Mouse (Mus musculus): Measurements from ENCODE around the gene Nusap1. TPM values are rescaled to one million over a fixed set of nuclear protein-coding genes. Genes with fewer than 3 reads are reported as not detected.

Gene Nusap1
- 0.79 TPM for polyA plus RNA-seq (2014; fragmentation: Illumina TruSeq; extraction: RNeasy Lipid Tissue Mini Kit (QIAGEN cat#74804); ENCODE audit: insufficient read depth, low read depth, low replicate concordance)

DNA sequence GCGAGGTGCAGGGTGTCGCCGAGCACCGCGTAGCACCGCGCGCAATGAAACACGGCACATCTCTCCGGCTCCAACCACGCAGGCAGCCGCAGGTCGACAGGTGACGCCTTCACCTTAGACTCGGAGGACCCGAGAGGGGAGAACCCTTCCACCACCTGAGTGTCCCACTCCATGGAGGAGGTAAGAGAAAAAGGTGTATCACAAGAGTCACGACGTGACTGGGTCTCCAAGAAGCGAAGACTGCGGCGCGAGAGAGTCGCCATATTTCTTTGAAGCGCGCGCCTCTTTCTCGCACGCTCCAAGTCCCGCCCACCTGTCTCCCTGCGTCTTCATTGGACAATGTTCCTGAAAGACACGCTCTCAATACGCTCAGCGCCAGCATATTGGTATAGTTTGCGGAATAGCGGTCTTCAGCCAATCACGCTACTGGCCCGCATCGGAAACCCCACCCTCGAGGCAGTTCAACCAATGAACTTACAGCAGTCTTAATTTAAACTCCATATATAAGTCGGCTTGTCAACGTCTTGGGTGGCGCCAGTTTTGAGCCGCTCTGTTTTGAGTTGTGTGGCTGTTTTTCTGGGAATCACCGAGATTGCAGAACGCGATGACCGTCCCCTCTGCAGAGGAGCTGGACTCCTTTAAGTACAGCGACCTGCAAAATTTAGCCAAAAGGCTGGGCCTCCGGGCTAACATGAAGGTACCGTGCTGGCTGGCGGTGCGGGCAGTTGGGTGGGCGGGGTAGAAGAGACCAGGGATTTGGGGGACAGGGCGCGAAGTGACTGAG, at the start of gene Nusap1, which contains the start of gene Oip5:
TSS of gene Nusap1 (plus strand) at position 100 of the 784 bp plus-strand sequence.
TSS of gene Oip5 (minus strand) at position 271 of the 784 bp plus-strand sequence.

GRCm38 (mm10) chr2:119662220-119663182, 44.4 kb downstream of the Nusap1 start, which contains the start of gene Ndufaf1:
Gene Ndufaf1 (minus strand): TSS chr2:119662827.

DNA sequence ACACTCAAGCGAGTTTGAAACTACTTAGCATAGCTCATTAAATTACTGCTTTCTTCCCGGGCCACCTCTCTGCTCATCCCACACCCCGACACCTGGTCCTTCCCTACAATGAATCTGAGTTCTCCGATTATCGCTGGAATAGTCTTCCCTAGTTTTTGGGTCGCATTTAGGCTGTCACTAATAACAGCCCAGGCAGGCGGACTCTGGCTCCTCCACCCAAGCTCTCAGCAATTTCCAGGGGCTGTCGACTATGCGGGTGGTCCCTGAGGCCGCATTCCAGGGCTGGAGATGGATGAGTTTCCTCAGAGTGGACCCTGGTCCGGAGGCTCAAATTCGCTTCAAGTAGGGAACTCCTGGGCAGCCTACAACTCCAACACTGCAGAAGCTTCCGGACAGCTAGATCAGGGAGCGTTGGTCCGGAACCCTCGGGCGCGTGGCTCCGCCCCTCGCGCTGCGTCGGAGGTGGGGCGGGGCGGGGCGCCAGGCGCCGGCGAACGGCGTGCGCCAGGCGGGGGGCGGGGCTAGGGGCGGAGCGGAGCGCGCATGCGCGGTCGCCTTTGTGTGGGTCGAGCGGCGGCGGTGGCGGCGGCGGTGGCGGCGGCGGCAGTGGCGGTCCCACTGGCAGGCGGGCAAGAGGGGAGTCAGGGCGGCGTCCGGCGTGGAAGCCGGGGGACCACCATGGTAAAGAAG, 56.6 kb downstream of the Nusap1 start, which contains the start of gene Rtf1:
TSS of gene Rtf1 (plus strand) at position 544 of the 690 bp plus-strand sequence.

Other genes starting within 250 kb of the Nusap1 start
- gene Ino80, start 140.6 kb upstream of the Nusap1 start, polyA plus RNA-seq (2014; fragmentation: Illumina TruSeq; extraction: RNeasy Lipid Tissue Mini Kit (QIAGEN cat#74804); ENCODE audit: insufficient read depth, low read depth, low replicate concordance): 5.4 TPM
- gene Exd1, start 70.7 kb upstream of the Nusap1 start, polyA plus RNA-seq (2014; fragmentation: Illumina TruSeq; extraction: RNeasy Lipid Tissue Mini Kit (QIAGEN cat#74804); ENCODE audit: insufficient read depth, low read depth, low replicate concordance): 0.22 TPM
- 84.6 TPM for gene Chp1, start 70.6 kb upstream of the Nusap1 start, polyA plus RNA-seq (2014; fragmentation: Illumina TruSeq; extraction: RNeasy Lipid Tissue Mini Kit (QIAGEN cat#74804); ENCODE audit: insufficient read depth, low read depth, low replicate concordance)
- gene Oip5, start 171 bp downstream of the Nusap1 start, polyA plus RNA-seq (2014; fragmentation: Illumina TruSeq; extraction: RNeasy Lipid Tissue Mini Kit (QIAGEN cat#74804); ENCODE audit: insufficient read depth, low read depth, low replicate concordance): 0.23 TPM
- gene Ndufaf1, start 44.5 kb downstream of the Nusap1 start, polyA plus RNA-seq (2014; fragmentation: Illumina TruSeq; extraction: RNeasy Lipid Tissue Mini Kit (QIAGEN cat#74804); ENCODE audit: insufficient read depth, low read depth, low replicate concordance): 15.6 TPM
- 11.1 TPM for gene Rtf1, start 56.8 kb downstream of the Nusap1 start, polyA plus RNA-seq (2014; fragmentation: Illumina TruSeq; extraction: RNeasy Lipid Tissue Mini Kit (QIAGEN cat#74804); ENCODE audit: insufficient read depth, low read depth, low replicate concordance)
- gene Itpka, start 124.0 kb downstream of the Nusap1 start, polyA plus RNA-seq (2014; fragmentation: Illumina TruSeq; extraction: RNeasy Lipid Tissue Mini Kit (QIAGEN cat#74804); ENCODE audit: insufficient read depth, low read depth, low replicate concordance): 4.4 TPM
- gene Ltk, start 142.1 kb downstream of the Nusap1 start, polyA plus RNA-seq (2014; fragmentation: Illumina TruSeq; extraction: RNeasy Lipid Tissue Mini Kit (QIAGEN cat#74804); ENCODE audit: insufficient read depth, low read depth, low replicate concordance): 1.5 TPM
- gene Rpap1, start 169.2 kb downstream of the Nusap1 start, polyA plus RNA-seq (2014; fragmentation: Illumina TruSeq; extraction: RNeasy Lipid Tissue Mini Kit (QIAGEN cat#74804); ENCODE audit: insufficient read depth, low read depth, low replicate concordance): 3.6 TPM
- 6.3 TPM for gene Tyro3, start 179.4 kb downstream of the Nusap1 start, polyA plus RNA-seq (2014; fragmentation: Illumina TruSeq; extraction: RNeasy Lipid Tissue Mini Kit (QIAGEN cat#74804); ENCODE audit: insufficient read depth, low read depth, low replicate concordance)

Measured in lung, adult 10 weeks (tissue).